Mouse (Mus musculus): ENCODE measurements at regions not wholly inside any gene's neighbourhood (a gene's known extent, or its start where the extent isn't known, plus 50 kb on each side); places are given as distances from the start of the nearest gene placed in this dataset.

- no peak overlapping the region for H3K27ac ChIP-seq (ENCODE audit: low read depth, low read length)
- H3K36me3 ChIP-seq (ENCODE audit: control insufficient read depth, insufficient read depth, low read length): no peaks in the 10 kb centered on the region
- H3K4me2 ChIP-seq (replicated peaks; ENCODE audit: low read depth, low read length): no peak overlapping the region
- no peak for DNase-seq (ENCODE audit: low spot score)
- no peak overlapping the region for H3K9ac ChIP-seq (ENCODE audit: low read depth, low read length)
- no peaks in the 10 kb centered on the region for H3K9me3 ChIP-seq (ENCODE audit: control insufficient read depth, low read length)
- no peaks in the 10 kb centered on the region; the same call in 1 of the 2 replicates for H3K4me1 ChIP-seq (replicated peaks; ENCODE audit: control insufficient read depth, insufficient read depth, low read length)
- H3K4me3 ChIP-seq (ENCODE audit: low read depth, low read length): no peak overlapping the region
- 30% methylated on average over 7 of the region's 7 CpGs for WGBS
- ATAC-seq (ENCODE audit: low FRiP score): no peak
- no peaks in the 10 kb centered on the region; the same call in 1 of the 2 replicates for H3K27me3 ChIP-seq (ENCODE audit: control insufficient read depth, insufficient read depth, low read length)
These were observed 202.0 kb upstream of the Spdye4c start for GRCm38 (mm10) chr2:128388883-128389470.

GRCm38 (mm10) chr2:128392344-128392743 is 198.7 kb upstream of the Spdye4c start:
- Histone ChIP-seq H3K4me2 (replicated peaks; ENCODE audit: low read depth, low read length) (no peak overlapping the region; the same call in 1 of the 2 replicates), H3K36me3 (ENCODE audit: control insufficient read depth, insufficient read depth, low read length) (no peaks in the 10 kb centered on the region), H3K9ac (ENCODE audit: low read depth, low read length) (no peak overlapping the region), H3K4me1 (replicated peaks; ENCODE audit: control insufficient read depth, insufficient read depth, low read length) (no peaks in the 10 kb centered on the region; the same call in 1 of the 2 replicates), H3K27me3 (ENCODE audit: control insufficient read depth, insufficient read depth, low read length) (no peaks in the 10 kb centered on the region; the same call in 1 of the 2 replicates), H3K4me3 (ENCODE audit: low read depth, low read length) (no peak overlapping the region), H3K9me3 (ENCODE audit: control insufficient read depth, low read length) (no peaks in the 10 kb centered on the region), H3K27ac (ENCODE audit: low read depth, low read length) (no peak overlapping the region)
- no peak for ATAC-seq (ENCODE audit: low FRiP score)
- no peak for DNase-seq (ENCODE audit: low spot score)
- 11% methylated on average over 9 of the region's 9 CpGs for WGBS

- no peak overlapping the region for H3K9ac ChIP-seq (ENCODE audit: low read depth, low read length)
- ATAC-seq (ENCODE audit: low FRiP score): no peak
- H3K27ac ChIP-seq (ENCODE audit: low read depth, low read length): no peak overlapping the region
- H3K9me3 ChIP-seq (ENCODE audit: control insufficient read depth, low read length): no peaks in the 10 kb centered on the region
- WGBS: 26% methylated on average over 8 of the region's 8 CpGs
- no peak for DNase-seq (ENCODE audit: low spot score)
- no peak overlapping the region for H3K4me3 ChIP-seq (ENCODE audit: low read depth, low read length)
- no peaks in the 10 kb centered on the region for H3K36me3 ChIP-seq (ENCODE audit: control insufficient read depth, insufficient read depth, low read length)
- no peaks in the 10 kb centered on the region; the same call in 1 of the 2 replicates for H3K4me1 ChIP-seq (replicated peaks; ENCODE audit: control insufficient read depth, insufficient read depth, low read length)
- H3K27me3 ChIP-seq (ENCODE audit: control insufficient read depth, insufficient read depth, low read length): no peaks in the 10 kb centered on the region; the same call in 1 of the 2 replicates
- no peak overlapping the region for H3K4me2 ChIP-seq (replicated peaks; ENCODE audit: low read depth, low read length)
These were observed 197.6 kb upstream of the Spdye4c start for GRCm38 (mm10) chr2:128393401-128393800.

- Histone ChIP-seq H3K27ac (ENCODE audit: low read depth, low read length) (no peak overlapping the region), H3K9ac (ENCODE audit: low read depth, low read length) (no peak overlapping the region), H3K27me3 (ENCODE audit: control insufficient read depth, insufficient read depth, low read length) (no peaks in the 10 kb centered on the region; the same call in 1 of the 2 replicates), H3K4me1 (replicated peaks; ENCODE audit: control insufficient read depth, insufficient read depth, low read length) (no peaks in the 10 kb centered on the region; the same call in 1 of the 2 replicates), H3K4me3 (ENCODE audit: low read depth, low read length) (no peak overlapping the region), H3K4me2 (replicated peaks; ENCODE audit: low read depth, low read length) (no peak overlapping the region), H3K36me3 (ENCODE audit: control insufficient read depth, insufficient read depth, low read length) (no peaks in the 10 kb centered on the region), H3K9me3 (ENCODE audit: control insufficient read depth, low read length) (no peaks in the 10 kb centered on the region)
- ATAC-seq (ENCODE audit: low FRiP score) (no peak), DNase-seq (ENCODE audit: low spot score) (no peak)
- 71% methylated on average over 5 of the region's 5 CpGs for WGBS
These were observed 197.1 kb upstream of the Spdye4c start for GRCm38 (mm10) chr2:128393921-128394320.

GRCm38 (mm10) chr2:128395308-128396007 is 195.6 kb upstream of the Spdye4c start:
- ATAC-seq (ENCODE audit: low FRiP score): peak; percentile 30
- 47% methylated on average over 4 of the region's 4 CpGs for WGBS

GRCm38 (mm10) chr2:128396008-128396346 is 195.0 kb upstream of the Spdye4c start:
- 5% methylated on average over 9 of the region's 9 CpGs for WGBS
- H3K36me3 ChIP-seq (ENCODE audit: control insufficient read depth, insufficient read depth, low read length): no peaks in the 10 kb centered on the region
- H3K4me3 ChIP-seq (ENCODE audit: low read depth, low read length): no peak overlapping the region
- no peaks in the 10 kb centered on the region; the same call in 1 of the 2 replicates for H3K27me3 ChIP-seq (ENCODE audit: control insufficient read depth, insufficient read depth, low read length)
- no peaks in the 10 kb centered on the region for H3K9me3 ChIP-seq (ENCODE audit: control insufficient read depth, low read length)
- DNase-seq (ENCODE audit: low spot score) (peak; percentile 97), ATAC-seq (ENCODE audit: low FRiP score) (peak; percentile 83)
- no peaks in the 10 kb centered on the region; the same call in 1 of the 2 replicates for H3K4me1 ChIP-seq (replicated peaks; ENCODE audit: control insufficient read depth, insufficient read depth, low read length)
- no peak overlapping the region for H3K9ac ChIP-seq (ENCODE audit: low read depth, low read length)
- H3K4me2 ChIP-seq (replicated peaks; ENCODE audit: low read depth, low read length): no peak overlapping the region
- H3K27ac ChIP-seq (ENCODE audit: low read depth, low read length): no peak overlapping the region

More at GRCm38 (mm10) chr2:128395308-128396007, 195.6 kb upstream of the Spdye4c start:
- H3K4me3 ChIP-seq (ENCODE audit: low read depth, low read length): no peak overlapping the region
- H3K27me3 ChIP-seq (ENCODE audit: control insufficient read depth, insufficient read depth, low read length): no peaks in the 10 kb centered on the region; the same call in 1 of the 2 replicates
- no peak overlapping the region for H3K27ac ChIP-seq (ENCODE audit: low read depth, low read length)
- no peaks in the 10 kb centered on the region; the same call in 1 of the 2 replicates for H3K4me1 ChIP-seq (replicated peaks; ENCODE audit: control insufficient read depth, insufficient read depth, low read length)
- no peaks in the 10 kb centered on the region for H3K36me3 ChIP-seq (ENCODE audit: control insufficient read depth, insufficient read depth, low read length)
- H3K9me3 ChIP-seq (ENCODE audit: control insufficient read depth, low read length): no peaks in the 10 kb centered on the region
- no peak for DNase-seq (ENCODE audit: low spot score)
- no peak overlapping the region for H3K9ac ChIP-seq (ENCODE audit: low read depth, low read length)
- H3K4me2 ChIP-seq (replicated peaks; ENCODE audit: low read depth, low read length): no peak overlapping the region

- DNase-seq (ENCODE audit: low spot score) (no peak), ATAC-seq (ENCODE audit: low FRiP score) (no peak)
- H3K9me3 ChIP-seq (ENCODE audit: control insufficient read depth, low read length): no peaks in the 10 kb centered on the region
- H3K4me3 ChIP-seq (ENCODE audit: low read depth, low read length): no peak overlapping the region
- WGBS: 83% methylated on average over 8 of the region's 8 CpGs
- no peak overlapping the region for H3K27ac ChIP-seq (ENCODE audit: low read depth, low read length)
- H3K4me2 ChIP-seq (replicated peaks; ENCODE audit: low read depth, low read length): no peak overlapping the region
- H3K36me3 ChIP-seq (ENCODE audit: control insufficient read depth, insufficient read depth, low read length): no peaks in the 10 kb centered on the region
- no peak overlapping the region for H3K9ac ChIP-seq (ENCODE audit: low read depth, low read length)
- no peaks in the 10 kb centered on the region for H3K4me1 ChIP-seq (replicated peaks; ENCODE audit: control insufficient read depth, insufficient read depth, low read length)
- H3K27me3 ChIP-seq (ENCODE audit: control insufficient read depth, insufficient read depth, low read length): no peaks in the 10 kb centered on the region
These were observed 189.7 kb upstream of the Spdye4c start for GRCm38 (mm10) chr2:128401359-128401758.

- Histone ChIP-seq H3K36me3 (ENCODE audit: control insufficient read depth, insufficient read depth, low read length) (no peaks in the 10 kb centered on the region), H3K27me3 (ENCODE audit: control insufficient read depth, insufficient read depth, low read length) (no peaks in the 10 kb centered on the region), H3K9ac (ENCODE audit: low read depth, low read length) (no peak overlapping the region), H3K4me3 (ENCODE audit: low read depth, low read length) (no peak overlapping the region), H3K9me3 (ENCODE audit: control insufficient read depth, low read length) (no peaks in the 10 kb centered on the region), H3K27ac (ENCODE audit: low read depth, low read length) (no peak overlapping the region), H3K4me1 (replicated peaks; ENCODE audit: control insufficient read depth, insufficient read depth, low read length) (no peaks in the 10 kb centered on the region), H3K4me2 (replicated peaks; ENCODE audit: low read depth, low read length) (no peak overlapping the region)
- WGBS: 43% methylated on average over 11 of the region's 11 CpGs
- ATAC-seq (ENCODE audit: low FRiP score): no peak
- no peak for DNase-seq (ENCODE audit: low spot score)
These were observed 187.7 kb upstream of the Spdye4c start for GRCm38 (mm10) chr2:128403143-128403935.

Data from hindbrain, embryonic 11.5 days (tissue).